9 mouse cellular contexts compared by ENCODE assay signal in the genomic region with DNA sequence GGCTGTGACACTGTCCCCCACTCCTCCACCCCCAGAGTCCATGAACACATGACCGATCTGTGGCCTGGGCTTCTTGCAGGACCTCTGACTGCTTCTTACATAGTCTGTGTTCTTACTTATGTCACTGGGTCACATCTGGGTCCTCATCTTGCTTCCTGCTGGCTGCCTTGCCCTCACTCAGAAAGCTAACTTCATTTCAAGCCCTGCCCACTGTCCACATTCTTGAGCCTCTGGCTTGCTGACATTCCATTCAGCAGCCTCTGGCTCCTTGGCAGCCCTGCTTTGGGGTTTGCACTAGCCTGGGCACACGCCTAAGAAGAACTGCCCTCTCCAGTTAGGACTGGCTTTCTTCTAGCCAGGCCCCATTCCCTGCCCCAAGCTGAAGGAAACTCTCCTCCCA.
A peak's percentile ranks its signal among the peaks of the same experiment; 100 is the strongest.
DNase-seq lines count a peak whose midpoint lies in the region; ATAC-seq and TF ChIP-seq lines count a peak whose summit lies in the region.
"Had no signal": no experiment of that assay in that cellular context is flagged by ENCODE, and none has a peak within 500 bp of the region (broad histone marks: within the 10 kb centered on the region; RNA-seq: fewer than 3 reads in every experiment).

No protein-coding gene starts in this region.

- no peak for ATAC-seq in stomach, embryonic 15.5 days (ENCODE audit: insufficient read depth, low FRiP score, low read depth)

- H3K9ac ChIP-seq in stomach, embryonic 15.5 days: no peak overlapping the region
- H3K9ac ChIP-seq: limb, embryonic 12.5 days had no signal

- H3K27ac ChIP-seq in layer of hippocampus, adult 2 months: peak overlapping the region; percentile 37
- peak overlapping the region; percentile 22; the same call in 1 of the 2 replicates for H3K27ac ChIP-seq in stomach, embryonic 15.5 days
- H3K27ac ChIP-seq: limb, embryonic 12.5 days had no signal

- no peaks in the 10 kb centered on the region for H3K36me3 ChIP-seq in stomach, embryonic 15.5 days

- TF ChIP-seq CTCF in layer of hippocampus, adult 2 months (conservative IDR thresholded peaks at IDR 0.05): no peak

- no peak overlapping the region for H3K4me3 ChIP-seq in layer of hippocampus, adult 2 months
- no peak overlapping the region for H3K4me3 ChIP-seq in stomach, embryonic 15.5 days (replicated peaks)
- H3K4me3 ChIP-seq: limb, embryonic 12.5 days had no signal

- no peaks in the 10 kb centered on the region for H3K27me3 ChIP-seq in stomach, embryonic 15.5 days (replicated peaks)
- H3K27me3 ChIP-seq: limb, embryonic 12.5 days had no signal

- DNase-seq in adrenal gland, adult (ENCODE audit: inconsistent age in 2 of 2, low spot score in 1 of 2): peak; percentile 51 to 76
- DNase-seq in adrenal gland, postnatal 4 days (ENCODE audit: low spot score in 2 of 2): no peak
- no peak for DNase-seq in layer of hippocampus, adult 2 months (ENCODE audit: low spot score in 2 of 2)
- no peak for DNase-seq in layer of hippocampus, adult 9-11 months
- DNase-seq in kidney, postnatal 14 days: peak; percentile 37
- DNase-seq in layer of hippocampus, adult 8-10 months (ENCODE audit: low spot score in 2 of 2): no peak
- DNase-seq in ovary, adult 18-20 months (ENCODE audit: low spot score): no peak

- WGBS in stomach, embryonic 15.5 days: 67% methylated on average over 2 of the region's 2 CpGs

- no peak overlapping the region for H3K4me2 ChIP-seq in stomach, embryonic 15.5 days
- H3K4me2 ChIP-seq: limb, embryonic 12.5 days had no signal

- H3K4me1 ChIP-seq in stomach, embryonic 15.5 days: no peaks in the 10 kb centered on the region

- no peaks in the 10 kb centered on the region for H3K9me3 ChIP-seq in stomach, embryonic 15.5 days

Comparison
In these comparisons a context has a peak if more than half of its experiments do, and no peak if none do; other contexts are left out.
1. DNase-seq: peak in adrenal gland, adult (2 of 2) and kidney, postnatal 14 days (single experiment); none in adrenal gland, postnatal 4 days (0 of 2), layer of hippocampus, adult 2 months (0 of 2), layer of hippocampus, adult 9-11 months (single experiment), layer of hippocampus, adult 8-10 months (0 of 2) and ovary, adult 18-20 months (single experiment).